Mouse (Mus musculus) mesoderm, embryonic 11.5 days (tissue): ENCODE data around the gene Samd4.

ENCODE experiments used
- DNase-seq: peaks from one replicate; pipeline ENCODE4 v3.0.0-alpha.2; 2012; ENCODE audit warnings: low read depth, low spot score

Samd4 gene

GRCm38 (mm10) chr14:46908858-46909257 is 26.2 kb downstream of the Samd4 start:
- no peak for DNase-seq

DNA sequence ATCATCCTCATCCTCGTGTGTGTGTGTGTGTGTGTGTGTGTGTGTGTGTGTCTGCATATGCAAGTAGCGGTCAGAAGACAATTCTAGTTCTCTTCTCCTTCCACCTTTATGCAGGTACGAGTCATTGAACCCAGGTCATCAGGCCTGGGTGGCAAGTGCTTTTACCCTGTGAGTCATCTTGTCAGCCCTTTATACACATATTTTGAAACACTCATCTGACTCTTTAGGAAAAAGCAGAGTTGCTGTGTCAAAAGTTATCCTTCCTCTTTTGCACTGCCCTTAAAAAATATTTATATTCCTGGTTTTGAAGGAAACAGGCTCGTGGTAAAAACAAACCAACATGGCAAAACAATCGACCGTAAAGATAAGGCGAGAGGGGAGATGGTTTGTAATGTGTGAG is 29.8 kb downstream of the Samd4 start:
- no peak for DNase-seq

DNA sequence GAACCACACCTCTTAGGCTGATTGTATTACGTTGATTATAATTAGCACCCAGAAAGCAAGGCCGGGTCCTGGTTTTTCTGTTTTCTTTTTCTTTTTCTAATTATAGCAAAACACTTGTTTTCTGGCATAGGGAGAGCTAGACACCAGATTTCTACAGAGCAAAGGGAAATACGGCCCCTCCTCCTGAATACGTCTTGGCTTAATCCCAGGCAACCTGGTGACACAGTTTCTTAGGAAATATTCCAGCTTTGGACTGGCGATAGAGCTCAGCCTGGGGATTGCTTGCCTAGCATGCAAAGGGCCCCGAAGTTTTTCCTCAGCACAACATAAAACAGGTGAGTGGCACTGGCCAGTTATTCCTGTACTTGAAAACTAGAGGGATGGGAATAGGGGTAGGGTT is 31.7 kb downstream of the Samd4 start:
- DNase-seq = no peak

GRCm38 (mm10) chr14:46915555-46915954 is 32.9 kb downstream of the Samd4 start:
- DNase-seq = no peak

DNA sequence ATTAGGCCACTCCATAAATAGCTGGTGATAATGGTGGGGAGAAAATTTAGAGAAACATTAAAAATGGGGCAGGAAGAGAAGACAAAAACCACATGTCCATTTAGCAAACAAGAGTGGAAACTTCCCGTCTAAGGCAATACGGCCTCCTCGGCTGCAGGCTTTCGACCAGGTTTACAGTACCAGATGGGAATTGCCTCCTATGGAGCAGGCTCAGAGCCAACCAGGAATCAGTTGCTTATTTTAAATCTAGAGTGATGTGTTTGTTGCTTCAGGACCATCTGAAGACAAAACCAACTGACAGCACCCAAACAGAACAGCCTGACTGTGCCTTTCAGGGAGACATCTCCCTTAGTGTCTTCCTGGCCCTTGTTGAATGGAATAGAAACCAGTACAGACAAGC is 33.9 kb downstream of the Samd4 start:
- DNase-seq = no peak

GRCm38 (mm10) chr14:46917136-46917535 is 34.5 kb downstream of the Samd4 start:
- no peak for DNase-seq

- no peak for DNase-seq
Observed at GRCm38 (mm10) chr14:46917581-46917980, 34.9 kb downstream of the Samd4 start.

DNA sequence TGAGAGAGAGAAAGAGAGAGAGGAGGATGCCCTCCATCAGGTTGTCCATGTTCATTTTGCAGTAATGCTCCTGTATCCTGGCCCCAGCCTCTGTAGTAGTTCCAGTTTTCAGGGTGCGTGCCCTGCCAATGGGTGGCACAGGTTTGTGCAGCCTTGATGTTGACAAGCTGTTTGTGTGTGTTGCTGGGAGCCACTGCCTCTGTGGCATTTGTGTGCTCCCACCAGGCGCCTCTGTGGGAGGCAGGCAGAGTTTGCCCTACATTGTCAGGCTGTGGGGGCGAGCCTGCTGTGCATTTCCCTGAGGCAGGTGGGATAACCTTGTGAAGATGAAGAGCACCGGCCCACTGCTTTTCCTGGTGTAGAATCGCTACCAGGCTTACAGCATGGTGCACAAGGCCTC is 37.8 kb downstream of the Samd4 start:
- DNase-seq = no peak

DNA sequence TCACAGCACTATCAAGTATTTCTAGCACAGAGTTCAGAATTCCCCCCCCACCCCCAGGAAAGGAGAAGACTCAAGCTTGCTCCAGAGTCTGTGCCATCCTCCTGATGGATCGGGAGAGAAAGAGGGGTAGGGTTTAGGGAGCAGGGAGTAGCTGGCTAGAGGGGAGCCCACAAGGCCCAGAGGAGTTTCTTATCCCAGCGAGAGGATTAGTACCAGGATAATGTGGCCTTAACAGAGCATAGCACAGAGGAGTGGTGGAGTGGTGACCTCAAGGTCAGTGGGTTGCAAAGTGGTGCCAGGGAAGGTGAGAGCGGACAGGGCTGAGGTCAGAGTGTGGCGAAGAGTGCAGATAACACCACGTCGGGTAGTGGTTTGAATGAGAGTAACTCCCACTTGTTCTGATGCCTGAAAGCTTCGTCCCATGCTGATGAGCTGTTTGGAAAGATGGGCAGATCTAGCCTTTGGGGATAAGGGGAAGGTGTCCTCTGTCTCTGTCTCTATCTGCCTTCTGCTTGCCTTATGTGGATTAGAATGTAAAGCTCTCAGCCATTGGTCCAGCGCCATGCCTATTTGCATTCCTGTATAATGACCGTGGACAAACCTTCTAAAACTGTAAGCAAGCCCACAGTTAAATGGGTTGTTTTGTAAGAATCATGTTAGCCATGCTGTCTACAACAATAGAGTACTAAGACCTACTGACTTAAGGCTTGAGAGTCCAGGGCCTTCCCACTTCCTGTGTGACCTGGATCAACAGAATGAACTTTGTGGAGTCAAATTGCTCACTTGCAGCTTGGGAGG is 38.7 kb downstream of the Samd4 start:
- DNase-seq = no peak

- no peak for DNase-seq
Observed at GRCm38 (mm10) chr14:46923931-46924330, 41.3 kb downstream of the Samd4 start.

GRCm38 (mm10) chr14:46924422-46924821 is 41.8 kb downstream of the Samd4 start:
- DNase-seq = no peak

GRCm38 (mm10) chr14:46928556-46928955 is 45.9 kb downstream of the Samd4 start:
- DNase-seq = no peak

DNA sequence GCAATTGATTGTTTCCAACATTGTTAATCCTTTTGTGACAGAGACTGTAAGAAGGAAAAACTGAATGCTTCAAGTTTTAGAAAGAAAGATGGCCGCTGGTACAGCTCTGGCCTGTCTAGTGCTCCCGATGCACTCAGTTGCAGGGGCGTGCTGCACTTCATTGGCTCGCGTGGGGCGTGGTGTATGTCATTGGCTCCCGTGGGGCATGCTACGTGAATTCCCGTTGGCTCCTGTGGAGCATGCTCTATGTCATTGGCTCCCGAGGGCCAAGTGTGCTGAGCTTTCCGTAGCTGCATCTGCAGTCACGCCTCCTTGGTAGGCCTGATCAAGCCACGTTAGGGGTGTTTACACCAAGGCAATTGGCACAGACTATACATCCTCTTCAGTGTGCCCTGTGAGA is 49.5 kb downstream of the Samd4 start:
- DNase-seq = no peak

DNA sequence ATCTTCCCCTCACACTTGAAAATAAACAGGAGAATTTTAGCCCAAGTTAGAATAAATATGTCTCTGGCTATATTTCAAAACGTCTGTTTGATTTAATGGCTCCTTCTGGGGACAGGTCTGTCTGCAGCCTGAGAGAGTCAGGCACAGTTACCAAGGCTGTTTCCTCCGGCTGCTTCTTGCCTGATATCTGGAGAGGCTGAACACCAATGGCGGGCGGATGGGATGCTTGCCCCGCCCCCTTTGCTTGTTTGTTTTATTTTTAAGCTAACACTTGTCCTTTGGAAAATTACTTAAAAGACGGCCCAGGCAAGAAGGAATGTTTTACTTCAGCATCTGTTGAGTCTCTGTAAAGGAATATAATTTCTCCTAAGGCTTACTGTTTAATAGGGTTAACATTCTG is 50.1 kb downstream of the Samd4 start:
- no peak for DNase-seq

DNA sequence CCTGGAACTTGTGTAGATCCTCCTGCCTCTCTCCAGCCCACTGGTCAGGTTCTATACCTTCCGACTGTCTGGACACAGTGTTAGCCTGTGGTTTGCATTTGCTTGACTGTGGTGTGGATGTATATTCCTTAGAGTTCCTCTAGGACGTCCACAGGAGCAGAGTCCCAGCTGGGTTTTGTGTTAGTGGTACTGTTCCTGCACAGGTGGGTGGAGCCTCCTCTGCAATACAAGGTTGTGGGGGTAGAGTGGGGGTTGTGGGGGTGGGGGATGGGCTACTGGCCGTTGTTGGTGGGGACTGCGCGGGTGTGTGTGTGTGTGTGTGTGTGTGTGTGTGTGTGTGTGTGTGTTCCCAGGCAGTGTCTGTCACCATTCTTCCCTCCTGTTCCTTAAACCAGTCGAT is 58.4 kb downstream of the Samd4 start:
- no peak for DNase-seq

- peak; percentile 89 for DNase-seq
Observed at GRCm38 (mm10) chr14:46941896-46942812, 59.5 kb downstream of the Samd4 start.

- DNase-seq = no peak
Observed at GRCm38 (mm10) chr14:46944411-46944810, 61.8 kb downstream of the Samd4 start.

DNA sequence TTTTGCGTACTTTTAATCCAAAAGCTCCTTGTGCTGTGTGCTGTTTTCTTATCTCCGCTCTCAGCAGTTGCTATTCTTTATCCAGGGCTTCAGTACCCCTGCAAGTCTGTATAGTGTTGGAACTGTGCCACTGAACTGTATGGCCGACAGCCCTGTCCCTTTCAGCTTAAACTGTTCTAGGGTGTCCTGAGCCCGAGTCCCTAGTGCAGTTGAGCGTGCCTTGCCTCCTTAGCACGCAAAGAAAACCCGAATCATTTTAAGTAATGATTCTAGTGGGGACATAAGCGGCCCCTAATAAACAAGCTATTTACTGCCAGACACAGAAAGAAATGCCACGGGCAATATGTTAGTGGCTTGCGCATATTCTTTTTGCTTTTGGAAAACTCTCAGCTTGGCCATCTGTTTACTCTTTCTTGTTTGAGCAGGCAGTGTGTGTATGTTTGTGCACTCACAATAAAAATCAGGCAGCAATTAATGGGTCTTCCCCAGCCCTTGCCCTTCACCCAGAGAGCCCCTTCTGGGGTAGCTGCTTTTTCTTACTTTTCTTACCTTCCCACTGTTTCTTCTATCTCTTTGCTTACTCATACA is 63.3 kb downstream of the Samd4 start:
- DNase-seq = no peak

DNA sequence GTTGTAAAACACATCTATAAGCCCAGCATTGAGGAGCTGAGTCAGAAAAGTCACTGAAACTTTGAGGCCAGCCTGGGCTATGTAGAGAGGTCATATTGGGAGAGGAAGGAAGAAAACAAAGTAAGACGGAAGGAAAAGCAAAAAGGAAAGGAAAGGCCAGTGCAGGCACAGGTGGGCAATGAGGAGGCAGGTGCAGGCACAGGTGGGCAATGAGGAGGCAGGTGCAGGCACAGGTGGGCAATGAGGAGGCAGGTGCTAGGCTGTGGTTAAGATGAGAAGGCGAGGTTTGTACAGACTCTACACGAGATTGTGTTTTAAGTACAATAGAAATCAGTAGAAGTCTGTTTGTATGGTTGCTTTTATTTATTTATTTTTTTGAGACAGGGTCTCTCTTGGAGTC is 65.0 kb downstream of the Samd4 start:
- no peak for DNase-seq

DNA sequence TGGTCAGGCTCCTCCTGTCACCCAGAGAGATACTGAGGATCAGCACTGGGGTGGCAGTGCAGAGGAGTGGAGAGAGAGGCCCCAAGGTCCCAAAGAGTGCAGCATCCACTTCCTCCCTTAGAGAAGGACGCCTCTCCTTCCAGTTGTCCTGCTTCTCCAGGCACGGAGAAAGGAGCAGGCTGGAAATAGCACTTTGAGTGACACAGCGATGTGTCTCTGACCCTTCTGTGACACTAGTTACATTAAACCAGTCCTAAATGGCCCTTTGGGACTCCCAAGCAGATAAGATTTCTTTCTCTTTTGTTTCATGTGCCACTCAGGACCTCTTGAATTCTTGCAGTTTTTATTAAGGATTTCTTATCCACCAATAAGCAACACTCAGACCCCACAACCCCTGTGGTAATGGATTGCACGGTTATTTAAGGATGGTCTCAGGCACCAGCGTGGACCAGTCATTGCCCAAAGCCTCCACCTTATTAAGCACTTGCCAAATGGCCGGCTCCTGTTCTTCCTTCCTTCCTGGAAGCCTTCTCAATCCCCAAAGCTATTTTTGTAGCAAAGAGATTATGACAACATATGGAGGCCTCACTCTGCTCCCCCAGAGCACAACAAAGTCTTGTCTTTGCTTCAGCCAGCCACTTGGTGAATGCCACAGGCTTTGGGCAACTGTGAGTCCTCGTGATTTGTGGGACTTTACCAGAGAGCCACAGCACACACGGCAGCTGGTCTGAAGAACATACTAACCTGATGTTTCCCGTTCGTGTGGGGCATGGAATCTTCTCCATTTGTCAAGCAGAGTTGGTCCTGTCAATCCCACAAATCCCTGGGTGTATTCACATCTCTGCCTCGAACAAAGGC is 68.1 kb downstream of the Samd4 start:
- peak; percentile 51 for DNase-seq

GRCm38 (mm10) chr14:46952264-46952663 is 69.6 kb downstream of the Samd4 start:
- no peak for DNase-seq
